Mouse (Mus musculus): Measurements from ENCODE around the gene Crat.

DNA sequence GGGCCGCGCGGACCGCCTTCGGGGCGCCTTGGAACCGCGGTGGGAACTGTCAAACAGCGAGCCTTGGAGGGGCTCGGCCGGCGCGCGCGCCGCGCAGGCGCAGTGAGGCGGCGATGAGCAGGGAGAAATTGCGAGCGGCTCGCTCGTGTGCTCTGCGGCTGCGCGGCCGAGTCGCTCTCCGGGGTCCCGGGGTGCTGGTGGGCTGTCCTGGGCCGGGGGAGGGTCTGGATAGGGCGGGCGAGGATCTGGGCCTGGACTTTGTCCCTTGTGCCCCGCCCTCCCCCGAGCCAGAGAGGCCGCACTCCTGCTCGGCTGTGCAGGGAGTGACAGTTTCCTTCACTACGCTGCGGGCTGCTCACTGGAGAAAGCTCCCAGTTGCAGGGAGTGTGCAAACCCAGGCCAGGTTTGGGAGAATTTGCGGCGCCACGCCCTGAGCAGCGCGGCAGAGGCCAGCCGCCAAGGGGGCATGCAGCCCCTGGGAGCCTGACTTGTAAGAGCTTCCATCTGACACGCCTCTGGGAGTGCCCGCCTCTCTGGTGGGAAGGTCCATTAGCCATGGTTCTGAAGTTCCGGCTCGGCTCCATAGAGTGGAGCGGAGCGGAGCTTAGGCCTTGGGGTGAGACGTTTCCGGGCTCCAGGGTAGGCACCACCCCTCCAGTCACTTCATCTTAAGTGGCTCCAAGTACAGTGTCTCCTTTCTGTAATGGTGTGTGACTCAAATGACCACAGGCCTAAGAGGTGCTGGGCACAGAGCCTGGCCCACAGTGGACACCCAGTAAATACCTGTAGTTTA, 22.8 kb downstream of the Crat start:
- TF ChIP-seq CTCF (IDR thresholded peaks at IDR 0.05; ENCODE audit: low read depth) (no peak), EP300 (IDR thresholded peaks at IDR 0.05; ENCODE audit: low read depth) (no peak)
